11 mouse cellular contexts compared by ENCODE assay signal in genomic region chr5:139911506-139911905, GRCm38 (mm10). TPM values are rescaled to one million over a fixed set of nuclear protein-coding genes. Genes with fewer than 3 reads are reported as not detected.
DNase-seq lines count a peak whose midpoint lies in the region; ATAC-seq and TF ChIP-seq lines count a peak whose summit lies in the region.
"Had no signal": no experiment of that assay in that cellular context is flagged by ENCODE, and none has a peak within 500 bp of the region (broad histone marks: within the 10 kb centered on the region; RNA-seq: fewer than 3 reads in every experiment).

No protein-coding gene starts in this region.

- H3K27ac ChIP-seq in heart, embryonic 13.5 days (replicated peaks): no peak overlapping the region
- H3K27ac ChIP-seq in cortical plate, adult 2 months (ENCODE audit: insufficient read depth, low read length): no peak overlapping the region
- peak overlapping the region; percentile 51; the same call in 1 of the 2 replicates for H3K27ac ChIP-seq in hindbrain, embryonic 11.5 days (ENCODE audit: low read depth, low read length)
- H3K27ac ChIP-seq in midbrain, embryonic 13.5 days: peak overlapping the region; percentile 58
- no peak overlapping the region for H3K27ac ChIP-seq in thymus, adult 2 months (ENCODE audit: control insufficient read depth, insufficient read depth, low read length)

- WGBS in heart, embryonic 13.5 days: 4% methylated on average over 19 of the region's 19 CpGs
- WGBS in hindbrain, embryonic 11.5 days: 2% methylated on average over 19 of the region's 19 CpGs
- 1% methylated on average over 19 of the region's 19 CpGs for WGBS in midbrain, embryonic 13.5 days
- 16% methylated on average over 19 of the region's 19 CpGs for WGBS in thymus, adult 2 months

- H3K4me3 ChIP-seq in heart, embryonic 13.5 days: peak overlapping the region; percentile 61
- peak overlapping the region; percentile 31; the same call in 1 of the 2 replicates for H3K4me3 ChIP-seq in cortical plate, adult 2 months (ENCODE audit: insufficient read depth, low read length)
- peak overlapping the region; percentile 51 for H3K4me3 ChIP-seq in hindbrain, embryonic 11.5 days (ENCODE audit: low read depth, low read length)
- H3K4me3 ChIP-seq in midbrain, embryonic 13.5 days (replicated peaks): peak overlapping the region; percentile 54
- H3K4me3 ChIP-seq in thymus, adult 2 months (ENCODE audit: control insufficient read depth, insufficient read depth, low read length): no peak overlapping the region

- H3K27me3 ChIP-seq in heart, embryonic 13.5 days (replicated peaks): peaks cover 100% of the 10 kb centered on the region
- peaks cover 56% of the 10 kb centered on the region for H3K27me3 ChIP-seq in hindbrain, embryonic 11.5 days (ENCODE audit: control insufficient read depth, insufficient read depth, low read length)
- peaks cover 94% of the 10 kb centered on the region for H3K27me3 ChIP-seq in midbrain, embryonic 13.5 days
- peaks cover 59% of the 10 kb centered on the region for H3K27me3 ChIP-seq in thymus, adult 2 months (ENCODE audit: control insufficient read depth, insufficient read depth, low read length)

- H3K4me1 ChIP-seq in heart, embryonic 13.5 days: peaks cover 47% of the 10 kb centered on the region
- no peaks in the 10 kb centered on the region for H3K4me1 ChIP-seq in cortical plate, adult 2 months (ENCODE audit: control insufficient read depth, insufficient read depth, low read length)
- peaks cover 27% of the 10 kb centered on the region for H3K4me1 ChIP-seq in hindbrain, embryonic 11.5 days (replicated peaks; ENCODE audit: control insufficient read depth, insufficient read depth, low read length)
- H3K4me1 ChIP-seq in midbrain, embryonic 13.5 days (replicated peaks): peaks cover 63% of the 10 kb centered on the region
- H3K4me1 ChIP-seq in thymus, adult 2 months (replicated peaks; ENCODE audit: control insufficient read depth, insufficient read depth, low read length): peaks cover 5% of the 10 kb centered on the region; the same call in 1 of the 2 replicates

- H3K9me3 ChIP-seq in heart, embryonic 13.5 days: no peaks in the 10 kb centered on the region
- no peaks in the 10 kb centered on the region for H3K9me3 ChIP-seq in hindbrain, embryonic 11.5 days (ENCODE audit: control insufficient read depth, low read length)
- H3K9me3 ChIP-seq in midbrain, embryonic 13.5 days: no peaks in the 10 kb centered on the region

- TF ChIP-seq CTCF in cortical plate, adult 2 months (IDR thresholded peaks at IDR 0.05; ENCODE audit: extremely low read depth, insufficient read depth, low read length): no peak
- no peak for TF ChIP-seq CTCF in thymus, adult 2 months (IDR thresholded peaks at IDR 0.05; ENCODE audit: borderline replicate concordance, control insufficient read depth, extremely low read depth, insufficient read depth, low read length, poor library complexity)

- no peaks in the 10 kb centered on the region for H3K36me3 ChIP-seq in heart, embryonic 13.5 days
- no peaks in the 10 kb centered on the region for H3K36me3 ChIP-seq in hindbrain, embryonic 11.5 days (ENCODE audit: control insufficient read depth, insufficient read depth, low read length)
- H3K36me3 ChIP-seq in midbrain, embryonic 13.5 days: no peaks in the 10 kb centered on the region
- H3K36me3 ChIP-seq in thymus, adult 2 months (ENCODE audit: control insufficient read depth, insufficient read depth, low read length): no peaks in the 10 kb centered on the region

- no peak for ATAC-seq in heart, embryonic 13.5 days (ENCODE audit: extremely low read depth, insufficient number of reproducible peaks, low FRiP score, low TSS enrichment)
- peak; percentile 5; the same call in 1 of the 2 replicates for ATAC-seq in hindbrain, embryonic 11.5 days (ENCODE audit: low FRiP score)
- peak; percentile 27; the same call in 1 of the 2 replicates for ATAC-seq in midbrain, embryonic 13.5 days
- ATAC-seq: activated CD4-positive, CD25-positive, alpha-beta regulatory T cell, adult 4 months had no signal

- no peak for TF ChIP-seq POLR2A in cortical plate, adult 2 months (IDR thresholded peaks at IDR 0.05; ENCODE audit: extremely low read depth, insufficient read depth, low read length)
- TF ChIP-seq POLR2A in thymus, adult 2 months (IDR thresholded peaks at IDR 0.05; ENCODE audit: control insufficient read depth, extremely low read depth, insufficient read depth, low read length, poor library complexity): no peak

- no peak overlapping the region for H3K9ac ChIP-seq in heart, embryonic 13.5 days
- peak overlapping the region; percentile 40; the same call in 1 of the 2 replicates for H3K9ac ChIP-seq in hindbrain, embryonic 11.5 days (ENCODE audit: low read depth, low read length)
- H3K9ac ChIP-seq in midbrain, embryonic 13.5 days (replicated peaks): peak overlapping the region; percentile 73; the same call in 1 of the 2 replicates

- H3K4me2 ChIP-seq in heart, embryonic 13.5 days: peak overlapping the region; percentile 94
- peak overlapping the region; percentile 91 for H3K4me2 ChIP-seq in hindbrain, embryonic 11.5 days (replicated peaks; ENCODE audit: low read depth, low read length)
- H3K4me2 ChIP-seq in midbrain, embryonic 13.5 days (replicated peaks): peak overlapping the region; percentile 98

- no peak for DNase-seq in heart, adult 18-20 months
- DNase-seq in hindbrain, embryonic 11.5 days (ENCODE audit: low spot score): peak; percentile 56
- no peak for DNase-seq in thymus, adult 2 months
- DNase-seq in spleen, postnatal 36 days (ENCODE audit: low spot score in 2 of 2): no peak
- no peak for DNase-seq in cerebellum, adult 9-10 months
- DNase-seq: thymus, postnatal 4 days had no signal

RNA-seq across cellular contexts. Expression of gene Elfn1, which starts 3.8 kb away (rescaled TPM):
- polyA plus RNA-seq in heart, embryonic 13.5 days (2015; fragmentation: Nextera tagmentation; extraction: Ambion mirVana): 0.05 TPM in 2 replicates
- under 1 TPM in 1 of 2 experiments, not detected in 1; 0.10 TPM for total RNA-seq in heart, adult 18-20 months (2021)
- 22.4 and 23.4 TPM in 2 replicates for polyA plus RNA-seq in cortical plate, adult 2 months (2012; rRNA removed)
- 1.3 and 1.5 TPM in 2 replicates for polyA plus RNA-seq in hindbrain, embryonic 11.5 days (2014; fragmentation: Nextera tagmentation; extraction: Ambion mirVana)
- 0.80 and 1.1 TPM in 2 replicates for polyA plus RNA-seq in midbrain, embryonic 13.5 days (2015; fragmentation: Nextera tagmentation; extraction: Ambion mirVana)
- polyA plus RNA-seq in thymus, adult 2 months (2012; rRNA removed): 0.77 and 0.96 TPM in 2 replicates
- total RNA-seq: granulocyte monocyte progenitor cell, adult 5-6 weeks had no signal
- polyA plus RNA-seq: activated CD4-positive, CD25-positive, alpha-beta regulatory T cell, adult 4 months had no signal

Comparison
In these comparisons a context has a peak if more than half of its experiments do, and no peak if none do; other contexts are left out.
1. H3K27ac ChIP-seq: peak in hindbrain, embryonic 11.5 days (single experiment) and midbrain, embryonic 13.5 days (single experiment); none in heart, embryonic 13.5 days (single experiment), cortical plate, adult 2 months (single experiment) and thymus, adult 2 months (single experiment).
2. Peak in every context shown above with its lines, with median percentiles within 50 percentile points of each other: H3K4me2 ChIP-seq.